Mouse (Mus musculus) embryonic facial prominence, embryonic 13.5 days (tissue): ENCODE measurements around the gene Kcnrg. TPM values are rescaled to one million over a fixed set of nuclear protein-coding genes. Genes with fewer than 3 reads are reported as not detected.
A peak's percentile ranks its signal among the peaks of the same experiment; 100 is the strongest.

Experiments
- ATAC-seq: fragments of 200-750 bp; cut with Nextera tagmentation; 2 replicates; pipeline ENCODE4 v1.8.0; 2017; ENCODE audit warnings: low read depth; ENCODE audit not compliant: insufficient number of reproducible peaks, insufficient read depth, low FRiP score, low TSS enrichment
- H3K27ac ChIP-seq: fragments of 300-500 bp; sonication (generic); 2 replicates; pipeline ENCODE4 v1.5.1; 2015; ENCODE audit warnings: moderate library complexity, mild to moderate bottlenecking, inconsistent platforms
- H3K27me3 ChIP-seq: fragments of 300-500 bp; sonication (generic); 2 replicates; pipeline ENCODE4 v1.6.1; 2015; ENCODE audit warnings: mild to moderate bottlenecking, inconsistent platforms
- H3K36me3 ChIP-seq: fragments of 300-500 bp; sonication (generic); 2 replicates; pipeline ENCODE4 v1.6.1; 2015; ENCODE audit warnings: mild to moderate bottlenecking, inconsistent platforms
- H3K4me1 ChIP-seq: fragments of 300-500 bp; sonication (generic); 2 replicates; pipeline ENCODE4 v1.6.1; 2015; ENCODE audit warnings: inconsistent platforms
- H3K4me2 ChIP-seq: fragments of 300-500 bp; sonication (generic); 2 replicates; pipeline ENCODE4 v1.6.1; 2015; ENCODE audit warnings: moderate library complexity, mild to moderate bottlenecking, inconsistent platforms
- H3K4me3 ChIP-seq: fragments of 300-500 bp; sonication (generic); 2 replicates; pipeline ENCODE4 v1.5.1; 2015; ENCODE audit warnings: mild to moderate bottlenecking, inconsistent platforms
- H3K9ac ChIP-seq: fragments of 300-500 bp; sonication (generic); 2 replicates; pipeline ENCODE4 v1.6.1; 2015; ENCODE audit warnings: mild to moderate bottlenecking, inconsistent platforms
- H3K9me3 ChIP-seq: fragments of 300-500 bp; sonication (generic); 2 replicates; pipeline ENCODE4 v1.6.1; 2016; ENCODE audit warnings: inconsistent platforms
- WGBS: fragments of 180-500 bp; shearing (Covaris S2); methylation state at CpG from one replicate; pipeline ENCODE4 v1.1.7; 2015; ENCODE audit warnings: mixed read lengths; 5-methylcytosine and 5-hydroxymethylcytosine counted together
- microRNA counts: library from miRNA; unstranded; fragments of <30 nt; microRNA quantifications from one replicate; lab custom pipeline; 2016
- microRNA-seq: library from miRNA; unstranded; fragments of <30 nt; microRNA quantifications from one replicate; pipeline ENCODE4, GENCODE M21; 2016
- polyA plus RNA-seq: library from polyadenylated mRNA; unstranded; fragments of >200 nt; fragmentation: Nextera tagmentation; extraction: Ambion mirVana; gene quantifications from 2 replicates; pipeline ENCODE4 v1.2.1, GENCODE M21; 2015

The Kcnrg gene
- polyA plus RNA-seq, 1 experiment from 2014 or later = 0.83 TPM

DNA sequence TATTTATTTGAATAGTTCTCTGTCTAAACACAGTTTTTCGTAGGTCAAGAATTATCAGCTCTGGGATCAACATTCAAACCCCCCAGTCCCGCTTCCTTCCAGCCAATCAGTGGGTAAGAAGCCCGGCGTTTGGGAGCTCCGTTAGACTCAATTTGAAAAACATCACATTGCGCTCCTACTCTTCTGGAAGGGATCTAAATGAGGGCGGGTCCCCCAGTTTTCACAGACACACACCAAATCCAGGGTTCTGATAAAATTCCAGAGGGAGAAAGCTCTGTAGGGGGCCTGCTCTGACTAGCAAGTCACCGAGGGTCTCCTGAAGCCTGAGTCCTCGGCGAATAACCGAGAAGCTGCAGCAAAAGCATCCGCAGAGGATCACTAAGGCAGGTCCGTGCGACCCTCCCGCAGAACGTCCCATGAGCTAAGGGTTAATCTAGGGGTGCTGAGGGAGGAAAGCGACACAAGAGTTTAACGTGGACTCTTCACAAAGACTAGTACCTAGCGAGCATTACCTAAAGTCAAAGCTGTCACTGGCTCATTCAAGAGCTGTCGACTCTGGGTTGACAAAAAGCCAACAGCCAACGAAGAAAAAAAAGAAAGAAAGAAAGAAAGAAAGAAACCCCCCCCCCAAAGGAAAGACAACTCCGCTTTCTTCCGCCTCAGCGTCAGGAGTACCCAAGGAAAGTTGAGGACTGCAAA lies 40.1 kb downstream of the Kcnrg start:
- peak overlapping the region; percentile 78 for H3K4me2 ChIP-seq
- H3K9ac ChIP-seq = peak overlapping the region; percentile 96
- WGBS = under 1% methylated on average over 24 of the region's 24 CpGs
- H3K4me1 ChIP-seq = peaks cover 6% of the 10 kb centered on the region; the same call in 1 of the 2 replicates
- peak overlapping the region; percentile 96 for H3K27ac ChIP-seq
- no peaks in the 10 kb centered on the region for H3K9me3 ChIP-seq
- H3K4me3 ChIP-seq = peak overlapping the region; percentile 91
- H3K36me3 ChIP-seq = no peaks in the 10 kb centered on the region
- H3K27me3 ChIP-seq = no peaks in the 10 kb centered on the region
- ATAC-seq = no peak

- peak; percentile 79 for ATAC-seq
- peaks cover 6% of the 10 kb centered on the region; the same call in 1 of the 2 replicates for H3K4me1 ChIP-seq
- peak overlapping the region; percentile 78 for H3K4me2 ChIP-seq
- H3K27ac ChIP-seq = peak overlapping the region; percentile 96
- peak overlapping the region; percentile 91 for H3K4me3 ChIP-seq
- no peaks in the 10 kb centered on the region for H3K9me3 ChIP-seq
- no peaks in the 10 kb centered on the region for H3K36me3 ChIP-seq
- under 1% methylated on average over 92 of the region's 95 CpGs for WGBS
- peak overlapping the region; percentile 96 for H3K9ac ChIP-seq
- no peaks in the 10 kb centered on the region for H3K27me3 ChIP-seq
Measured at GRCm38 (mm10) chr14:61647881-61648684, 40.8 kb downstream of the Kcnrg start.

DNA sequence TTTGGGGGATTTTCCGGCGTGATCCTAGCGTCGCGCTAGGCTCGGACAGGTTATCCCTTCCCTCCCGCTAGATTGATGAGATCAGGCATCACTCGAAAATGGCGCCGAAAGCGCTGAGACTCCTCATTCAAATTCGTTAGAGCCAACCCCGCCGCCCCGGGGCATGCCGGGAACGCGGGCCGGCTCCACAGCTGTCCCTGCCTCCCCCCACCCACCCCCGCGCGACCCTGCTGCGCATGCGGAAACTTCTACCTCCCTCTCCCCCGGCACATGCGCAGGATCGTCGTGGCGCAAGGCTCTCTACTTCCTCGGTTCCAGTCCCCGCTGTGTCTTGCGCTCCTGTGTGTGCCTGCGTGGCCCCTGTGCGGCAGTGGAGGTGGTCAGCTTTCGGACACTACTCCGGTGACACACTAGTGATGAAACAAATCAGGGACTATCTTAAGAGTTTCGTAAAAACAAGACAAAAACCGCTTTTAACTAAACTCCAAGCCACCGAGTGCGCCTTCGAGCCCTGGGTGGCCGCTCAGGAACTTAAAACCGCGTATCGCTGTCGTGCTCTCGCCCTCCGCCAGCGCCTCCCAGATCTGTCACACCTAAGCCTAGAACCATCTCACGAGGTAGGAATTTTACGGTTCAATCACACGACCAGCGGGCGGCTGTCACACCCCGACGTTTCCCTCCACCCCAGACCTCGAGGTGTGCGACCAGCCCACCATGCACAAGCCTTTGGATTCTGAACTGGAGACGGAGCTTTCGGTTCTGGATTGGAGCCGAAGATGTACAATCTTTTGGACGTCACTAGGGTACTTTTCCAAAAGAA lies 41.6 kb downstream of the Kcnrg start:
- ATAC-seq = peak; percentile 95
- 2% methylated on average over 62 of the region's 62 CpGs for WGBS
- peaks cover 6% of the 10 kb centered on the region; the same call in 1 of the 2 replicates for H3K4me1 ChIP-seq
- peak overlapping the region; percentile 78 for H3K4me2 ChIP-seq
- H3K36me3 ChIP-seq = no peaks in the 10 kb centered on the region
- H3K27ac ChIP-seq = peak overlapping the region; percentile 96
- peak overlapping the region; percentile 96 for H3K9ac ChIP-seq
- H3K4me3 ChIP-seq = peak overlapping the region; percentile 91
- H3K27me3 ChIP-seq = no peaks in the 10 kb centered on the region
- H3K9me3 ChIP-seq = no peaks in the 10 kb centered on the region

DNA sequence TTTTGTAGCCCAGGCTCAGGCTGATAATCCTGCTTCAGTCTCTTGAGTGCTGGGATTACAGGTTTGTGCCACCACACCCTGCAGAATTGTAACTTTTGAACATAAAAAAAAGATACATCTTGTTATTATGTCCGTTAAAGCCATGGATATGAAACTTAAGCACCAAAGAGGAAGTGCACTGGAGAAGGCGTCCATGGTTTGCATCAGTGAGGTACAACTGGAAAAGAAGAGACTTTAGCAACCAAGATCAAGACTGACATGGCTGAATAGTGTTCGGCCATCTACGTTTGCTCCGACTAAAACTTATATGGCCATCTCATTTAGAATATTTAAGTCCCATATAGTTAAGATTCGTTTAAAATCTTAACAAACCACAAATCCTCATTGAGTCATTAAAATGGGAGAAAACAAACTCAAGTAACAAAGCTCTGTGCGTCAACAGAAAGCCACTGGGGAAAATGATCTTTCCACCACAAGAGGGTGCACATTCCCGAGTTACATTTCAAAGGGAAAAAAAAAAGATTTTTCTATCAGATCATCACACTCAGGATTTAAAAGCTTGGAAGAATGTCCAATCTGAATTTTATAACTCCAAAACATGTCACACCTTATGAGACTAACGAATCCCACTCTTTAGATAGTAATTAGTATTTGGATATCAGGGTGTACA lies 43.2 kb downstream of the Kcnrg start:
- H3K4me3 ChIP-seq = no peak overlapping the region
- H3K27me3 ChIP-seq = no peaks in the 10 kb centered on the region
- ATAC-seq = no peak
- 39% methylated on average over 9 of the region's 9 CpGs for WGBS
- H3K4me1 ChIP-seq = peaks cover 6% of the 10 kb centered on the region; the same call in 1 of the 2 replicates
- H3K9ac ChIP-seq = no peak overlapping the region
- no peaks in the 10 kb centered on the region for H3K9me3 ChIP-seq
- H3K27ac ChIP-seq = no peak overlapping the region
- H3K4me2 ChIP-seq = no peak overlapping the region
- no peaks in the 10 kb centered on the region for H3K36me3 ChIP-seq

- no peak overlapping the region for H3K4me3 ChIP-seq
- H3K9ac ChIP-seq = no peak overlapping the region
- H3K27ac ChIP-seq = no peak overlapping the region
- no peaks in the 10 kb centered on the region for H3K36me3 ChIP-seq
- no peak overlapping the region for H3K4me2 ChIP-seq
- no peak for ATAC-seq
- H3K4me1 ChIP-seq = no peaks in the 10 kb centered on the region
- no peaks in the 10 kb centered on the region for H3K27me3 ChIP-seq
- H3K9me3 ChIP-seq = no peaks in the 10 kb centered on the region
- WGBS = 44% methylated on average over 2 of the region's 2 CpGs
Measured at GRCm38 (mm10) chr14:61656469-61656868, 49.2 kb downstream of the Kcnrg start.

- H3K27me3 ChIP-seq = no peaks in the 10 kb centered on the region
- no peaks in the 10 kb centered on the region for H3K4me1 ChIP-seq
- H3K4me3 ChIP-seq = no peak overlapping the region
- H3K36me3 ChIP-seq = no peaks in the 10 kb centered on the region
- no peak for ATAC-seq
- no peak overlapping the region for H3K9ac ChIP-seq
- H3K27ac ChIP-seq = no peak overlapping the region
- 79% methylated on average over 1 of the region's 1 CpGs for WGBS
- no peaks in the 10 kb centered on the region for H3K9me3 ChIP-seq
- no peak overlapping the region for H3K4me2 ChIP-seq
Measured at GRCm38 (mm10) chr14:61661496-61661895, 54.2 kb downstream of the Kcnrg start.

DNA sequence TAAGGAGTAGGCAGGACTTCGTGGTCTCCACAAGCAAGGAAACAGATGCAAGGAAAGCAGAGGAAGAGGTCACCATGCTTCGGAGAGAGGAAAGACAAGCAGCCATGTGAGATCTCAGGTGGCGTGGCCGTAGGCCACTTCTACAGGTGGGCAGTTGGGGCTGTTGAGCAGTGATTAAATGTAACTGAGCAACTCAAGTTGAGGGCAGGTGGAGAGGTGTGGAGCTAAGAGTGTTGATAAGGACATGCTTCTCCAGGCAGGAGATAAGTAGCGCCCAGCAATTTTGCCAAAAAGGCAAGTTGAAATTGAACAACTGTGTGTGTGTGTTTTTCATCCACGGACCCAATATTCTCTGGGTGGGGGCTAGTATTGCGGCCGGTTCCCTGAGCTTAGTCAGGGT lies 55.0 kb downstream of the Kcnrg start:
- Histone ChIP-seq H3K4me1 (no peaks in the 10 kb centered on the region), H3K27ac (no peak overlapping the region), H3K9me3 (no peaks in the 10 kb centered on the region), H3K9ac (no peak overlapping the region), H3K4me3 (no peak overlapping the region), H3K4me2 (no peak overlapping the region), H3K27me3 (no peaks in the 10 kb centered on the region), H3K36me3 (no peaks in the 10 kb centered on the region)
- 86% methylated on average over 8 of the region's 8 CpGs for WGBS
- ATAC-seq = no peak

MicroRNAs encoded within 50 kb of the gene (microRNA counts, 519-probe panel; counts per million panel counts)
- microRNA mmu-miR-15a (lab: Ali Mortazavi, UCI) = 4,822 counts per million, percentile 94 among the panel's probes with 10 or more counts
- microRNA mmu-miR-16 (lab: Ali Mortazavi, UCI) = 5,968 counts per million, percentile 99 among the panel's probes with 10 or more counts

Small RNAs within 50 kb of the gene (microRNA-seq; reads per million reads assigned to microRNA genes)
- gene Mir15a = 2,921 reads per million, percentile 85 among the genes with 10 or more reads in this experiment
- gene Mir16-1 = 1,890 reads per million, percentile 81 among the genes with 10 or more reads in this experiment

Other genes starting within 250 kb of the Kcnrg start
- 15.8 and 16.0 TPM in 2 replicates for gene Ebpl, start 247.0 kb upstream of the Kcnrg start, polyA plus RNA-seq
- gene Kpna3, start 167.6 kb upstream of the Kcnrg start, polyA plus RNA-seq = 52.7 and 55.0 TPM in 2 replicates
- 16.1 and 18.0 TPM in 2 replicates for gene Spryd7, start 50.6 kb upstream of the Kcnrg start, polyA plus RNA-seq
- 21.6 and 26.0 TPM in 2 replicates for gene Trim13, start 9.2 kb upstream of the Kcnrg start, polyA plus RNA-seq